Mouse (Mus musculus) bone marrow macrophage, adult 2 months (primary cell): ENCODE measurements around the gene Gm10638.

ENCODE experiments used
- CTCF ChIP-seq: IDR thresholded peaks from 2 replicates; pipeline ENCODE4 v1.5.1; 2012; ENCODE audit warnings: low read depth, mild to moderate bottlenecking, low read length, moderate library complexity
- POLR2A ChIP-seq: IDR thresholded peaks from 2 replicates; pipeline ENCODE4 v1.6.1; 2012; ENCODE audit warnings: mild to moderate bottlenecking, low read depth, low read length, borderline replicate concordance

DNA sequence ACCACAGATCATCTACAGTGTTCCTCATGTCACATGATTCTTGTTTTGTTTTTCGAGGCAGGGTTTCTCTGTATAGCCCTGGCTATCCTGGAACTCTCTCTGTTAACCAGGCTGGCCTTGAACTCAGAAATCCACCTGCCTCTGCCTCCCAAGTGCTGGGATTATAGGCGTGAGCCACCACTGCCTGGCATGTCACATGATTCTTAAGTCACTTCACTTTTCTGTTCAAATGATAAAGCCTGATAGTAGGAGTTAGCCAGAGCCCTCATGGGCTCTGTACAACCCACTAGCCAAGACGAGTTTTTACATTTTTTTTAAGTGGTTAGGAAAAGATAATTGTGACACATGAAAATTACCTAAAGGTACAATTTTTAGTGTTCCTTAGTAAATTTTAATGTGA is 13.2 kb downstream of the Gm10638 start:
- TF ChIP-seq CTCF (no peak), POLR2A (no peak)
